Mouse (Mus musculus): Measurements from ENCODE around the gene Ubqln3.

Gene Ubqln3

GRCm38 (mm10) chr7:104143179-104143578 is at the start of gene Ubqln3:
Ubqln3 (minus strand) TSS chr7:104143279.
- no peak for DNase-seq (ENCODE audit: extremely low spot score, low read depth, low spot score)

- DNase-seq (ENCODE audit: extremely low spot score, low read depth, low spot score), result no peak
Observed at GRCm38 (mm10) chr7:104191275-104191674, 48.2 kb upstream of the Ubqln3 start.

- no peak for DNase-seq (ENCODE audit: extremely low spot score, low read depth, low spot score)
Observed at GRCm38 (mm10) chr7:104183292-104183691, 40.2 kb upstream of the Ubqln3 start, which contains the start of gene Olfr648. Olfr648 (minus strand) TSS chr7:104183392.

GRCm38 (mm10) chr7:104179074-104179473 is 36.0 kb upstream of the Ubqln3 start:
- DNase-seq (ENCODE audit: extremely low spot score, low read depth, low spot score), result no peak

- no peak for DNase-seq (ENCODE audit: extremely low spot score, low read depth, low spot score)
Observed at GRCm38 (mm10) chr7:104178422-104179054, 35.5 kb upstream of the Ubqln3 start.

GRCm38 (mm10) chr7:104175085-104175484 is 32.0 kb upstream of the Ubqln3 start:
- DNase-seq (ENCODE audit: extremely low spot score, low read depth, low spot score), result no peak

GRCm38 (mm10) chr7:104169634-104170204 is 26.6 kb upstream of the Ubqln3 start:
- DNase-seq (ENCODE audit: extremely low spot score, low read depth, low spot score), result no peak

GRCm38 (mm10) chr7:104167105-104167504 is 24.0 kb upstream of the Ubqln3 start:
- no peak for DNase-seq (ENCODE audit: extremely low spot score, low read depth, low spot score)

GRCm38 (mm10) chr7:104150456-104150855 is 7.4 kb upstream of the Ubqln3 start, which contains the start of gene Ubqlnl:
Ubqlnl (minus strand) TSS chr7:104150556.
- no peak for DNase-seq (ENCODE audit: extremely low spot score, low read depth, low spot score)

GRCm38 (mm10) chr7:104137305-104137704 is 5.8 kb downstream of the Ubqln3 start, which contains the start of gene Olfr643:
Olfr643 (minus strand) TSS chr7:104137405.
- no peak for DNase-seq (ENCODE audit: extremely low spot score, low read depth, low spot score)

- no peak for DNase-seq (ENCODE audit: extremely low spot score, low read depth, low spot score)
Observed at GRCm38 (mm10) chr7:104129726-104130125, 13.4 kb downstream of the Ubqln3 start, which contains the start of gene Ubqln5. Ubqln5 (minus strand) TSS chr7:104129826.

GRCm38 (mm10) chr7:104104757-104104972 is 38.4 kb downstream of the Ubqln3 start, which contains the start of gene Olfr646:
Olfr646 (plus strand) TSS chr7:104104873.
- DNase-seq (ENCODE audit: extremely low spot score, low read depth, low spot score), result no peak

GRCm38 (mm10) chr7:104103913-104104756 is 38.9 kb downstream of the Ubqln3 start:
- DNase-seq (ENCODE audit: extremely low spot score, low read depth, low spot score), result no peak

Data from hindlimb bud, embryonic 11.5 days (tissue).